Mouse (Mus musculus) lung, embryonic 14.5 days (tissue): ENCODE data around the gene Rxfp3. TPM values are rescaled to one million over a fixed set of nuclear protein-coding genes. Genes with fewer than 3 reads are reported as not detected.

Experiments
- ATAC-seq: fragments of 200-750 bp; cut with Nextera tagmentation; 2 replicates; pipeline ENCODE4 v1.8.0; 2017; ENCODE audit warnings: mild to moderate bottlenecking, moderate TSS enrichment, moderate library complexity; ENCODE audit not compliant: insufficient read depth
- DNase-seq: peaks from one replicate; pipeline ENCODE4 v3.0.0-alpha.2; 2015
- H3K27ac ChIP-seq: fragments of 300-500 bp; sonication (generic); 2 replicates; pipeline ENCODE4 v1.5.1; 2014; ENCODE audit warnings: low read depth, mild to moderate bottlenecking, moderate library complexity
- H3K27me3 ChIP-seq: fragments of 300-500 bp; sonication (generic); 2 replicates; pipeline ENCODE4 v1.6.1; 2014; ENCODE audit warnings: low read length, control low read depth; ENCODE audit not compliant: insufficient read depth
- H3K36me3 ChIP-seq: fragments of 300-500 bp; sonication (generic); 2 replicates; pipeline ENCODE4 v1.6.1; 2014; ENCODE audit warnings: control low read depth; ENCODE audit not compliant: insufficient read depth
- H3K4me1 ChIP-seq: fragments of 300-500 bp; sonication (generic); 2 replicates; pipeline ENCODE4 v1.6.1; 2014; ENCODE audit warnings: antibody characterized with exemption, control low read depth; ENCODE audit not compliant: insufficient read depth
- H3K4me2 ChIP-seq: fragments of 300-500 bp; sonication (generic); 2 replicates; pipeline ENCODE4 v1.6.1; 2014; ENCODE audit warnings: mild to moderate bottlenecking
- H3K4me3 ChIP-seq: fragments of 300-500 bp; sonication (generic); 2 replicates; pipeline ENCODE4 v1.5.1; 2014; ENCODE audit warnings: low read depth, low read length
- H3K9ac ChIP-seq: fragments of 300-500 bp; sonication (generic); 2 replicates; pipeline ENCODE4 v1.6.1; 2014
- H3K9me3 ChIP-seq: fragments of 300-500 bp; sonication (generic); 2 replicates; pipeline ENCODE4 v1.6.1; 2016; ENCODE audit warnings: low read depth, low read length, control low read depth
- CTCF ChIP-seq: IDR thresholded peaks from 2 replicates; pipeline ENCODE4 v1.5.1; 2016; ENCODE audit warnings: antibody characterized with exemption, low read depth
- WGBS: fragments of 180-500 bp; shearing (Covaris S2); extraction: QIAGEN DNeasy Blood & Tissue Kit; methylation state at CpG from one replicate; pipeline ENCODE4 v1.1.7; 2014; 5-methylcytosine and 5-hydroxymethylcytosine counted together
- polyA plus RNA-seq: library from polyadenylated mRNA; unstranded; fragments of >200 nt; fragmentation: Nextera tagmentation; extraction: Ambion mirVana; gene quantifications from 2 replicates; pipeline ENCODE4 v1.2.1, GENCODE M21; 2014

Gene Rxfp3
- polyA plus RNA-seq, 1 experiment from 2014 or later: 0.04 TPM

GRCm38 (mm10) chr15:11053678-11054439, 16.1 kb upstream of the Rxfp3 start:
- H3K36me3 ChIP-seq: no peaks in the 10 kb centered on the region
- no peaks in the 10 kb centered on the region for H3K27me3 ChIP-seq
- DNase-seq: no peak
- H3K9me3 ChIP-seq: no peaks in the 10 kb centered on the region
- 40% methylated on average over 10 of the region's 10 CpGs for WGBS
- no peak overlapping the region for H3K9ac ChIP-seq
- no peak overlapping the region for H3K4me3 ChIP-seq
- no peak; the same call in 1 of the 2 replicates for ATAC-seq
- no peak overlapping the region for H3K27ac ChIP-seq
- no peak overlapping the region for H3K4me2 ChIP-seq
- no peaks in the 10 kb centered on the region for H3K4me1 ChIP-seq
- no peak for TF ChIP-seq CTCF

- Histone ChIP-seq H3K4me2 (no peak overlapping the region), H3K9ac (no peak overlapping the region), H3K27ac (no peak overlapping the region), H3K27me3 (peaks cover 6% of the 10 kb centered on the region), H3K36me3 (no peaks in the 10 kb centered on the region), H3K9me3 (no peaks in the 10 kb centered on the region), H3K4me3 (no peak overlapping the region), H3K4me1 (no peaks in the 10 kb centered on the region)
- 83% methylated on average over 5 of the region's 5 CpGs for WGBS
- ATAC-seq: no peak
- no peak for TF ChIP-seq CTCF
- DNase-seq: no peak
These were observed 5.0 kb upstream of the Rxfp3 start for GRCm38 (mm10) chr15:11042828-11043227.

GRCm38 (mm10) chr15:11041229-11041628, 3.4 kb upstream of the Rxfp3 start:
- WGBS: 50% methylated on average over 2 of the region's 2 CpGs
- Histone ChIP-seq H3K36me3 (no peaks in the 10 kb centered on the region), H3K4me3 (no peak overlapping the region), H3K9me3 (no peaks in the 10 kb centered on the region), H3K9ac (no peak overlapping the region), H3K27ac (no peak overlapping the region), H3K4me2 (no peak overlapping the region), H3K4me1 (0 out of 2 replicates have a peak, but pooled peaks cover 4% of the 10 kb centered on the region), H3K27me3 (peaks cover 22% of the 10 kb centered on the region)
- TF ChIP-seq CTCF: no peak
- no peak for DNase-seq
- no peak for ATAC-seq

- 22% methylated on average over 5 of the region's 5 CpGs for WGBS
- 0 out of 2 replicates have a peak, but pooled peaks cover 5% of the 10 kb centered on the region for H3K4me1 ChIP-seq
- no peak overlapping the region for H3K4me3 ChIP-seq
- no peak for TF ChIP-seq CTCF
- no peaks in the 10 kb centered on the region for H3K9me3 ChIP-seq
- H3K27me3 ChIP-seq: peaks cover 33% of the 10 kb centered on the region
- H3K36me3 ChIP-seq: no peaks in the 10 kb centered on the region
- no peak overlapping the region for H3K27ac ChIP-seq
- H3K4me2 ChIP-seq: no peak overlapping the region
- H3K9ac ChIP-seq: no peak overlapping the region
- DNase-seq (peak; percentile 14), ATAC-seq (peak; percentile 53; the same call in 1 of the 2 replicates)
These were observed 2.3 kb upstream of the Rxfp3 start for GRCm38 (mm10) chr15:11040067-11040466.

- no peak overlapping the region for H3K4me3 ChIP-seq
- no peak overlapping the region for H3K27ac ChIP-seq
- no peak overlapping the region for H3K4me2 ChIP-seq
- DNase-seq (peak; percentile 92), ATAC-seq (no peak)
- no peaks in the 10 kb centered on the region for H3K9me3 ChIP-seq
- H3K36me3 ChIP-seq: no peaks in the 10 kb centered on the region
- 0 out of 2 replicates have a peak, but pooled peaks cover 5% of the 10 kb centered on the region for H3K4me1 ChIP-seq
- H3K27me3 ChIP-seq: peaks cover 37% of the 10 kb centered on the region
- peak; percentile 76 for TF ChIP-seq CTCF
- H3K9ac ChIP-seq: no peak overlapping the region
- WGBS: 2% methylated on average over 12 of the region's 12 CpGs
These were observed 685 bp upstream of the Rxfp3 start for GRCm38 (mm10) chr15:11038476-11038875.

- TF ChIP-seq CTCF: no peak
- H3K4me3 ChIP-seq: peak overlapping the region; percentile 36
- no peak overlapping the region for H3K9ac ChIP-seq
- H3K27me3 ChIP-seq: peaks cover 37% of the 10 kb centered on the region
- no peak for ATAC-seq
- H3K9me3 ChIP-seq: no peaks in the 10 kb centered on the region
- no peaks in the 10 kb centered on the region for H3K36me3 ChIP-seq
- DNase-seq: no peak
- H3K4me2 ChIP-seq: peak overlapping the region; percentile 60
- 3% methylated on average over 8 of the region's 8 CpGs for WGBS
- H3K27ac ChIP-seq: no peak overlapping the region
- 0 out of 2 replicates have a peak, but pooled peaks cover 5% of the 10 kb centered on the region for H3K4me1 ChIP-seq
These were observed 455 bp downstream of the Rxfp3 start for GRCm38 (mm10) chr15:11037376-11037695.

- H3K4me1 ChIP-seq: 0 out of 2 replicates have a peak, but pooled peaks cover 5% of the 10 kb centered on the region
- TF ChIP-seq CTCF: no peak
- H3K9me3 ChIP-seq: no peaks in the 10 kb centered on the region
- peak overlapping the region; percentile 60 for H3K4me2 ChIP-seq
- 2% methylated on average over 49 of the region's 49 CpGs for WGBS
- H3K27me3 ChIP-seq: peaks cover 37% of the 10 kb centered on the region
- no peak overlapping the region for H3K27ac ChIP-seq
- no peak overlapping the region for H3K9ac ChIP-seq
- ATAC-seq: peak; percentile 55
- H3K4me3 ChIP-seq: peak overlapping the region; percentile 36
- no peaks in the 10 kb centered on the region for H3K36me3 ChIP-seq
- peak; percentile 41 for DNase-seq
These were observed 1.0 kb downstream of the Rxfp3 start for GRCm38 (mm10) chr15:11036535-11037375.
